Mouse (Mus musculus): ENCODE results near the gene Entpd7. TPM values are rescaled to one million over a fixed set of nuclear protein-coding genes. Genes with fewer than 3 reads are reported as not detected.

The Entpd7 gene
- total RNA-seq (2022): 1 to 10 TPM; 1.6 to 2.6 (median 2.1) TPM

- DNase-seq (ENCODE audit: low spot score): peak; percentile 97
These were observed at the start of gene Entpd7 for GRCm38 (mm10) chr19:43689419-43690246. Gene Entpd7, plus strand, starts transcription at chr19:43689672.

GRCm38 (mm10) chr19:43641833-43642232 lies 47.6 kb upstream of the Entpd7 start:
- DNase-seq (ENCODE audit: low spot score): no peak

GRCm38 (mm10) chr19:43642843-43643242 lies 46.6 kb upstream of the Entpd7 start:
- no peak for DNase-seq (ENCODE audit: low spot score)

- DNase-seq (ENCODE audit: low spot score): no peak
These were observed 44.0 kb upstream of the Entpd7 start for GRCm38 (mm10) chr19:43645508-43645907.

GRCm38 (mm10) chr19:43646852-43647251 lies 42.6 kb upstream of the Entpd7 start:
- no peak for DNase-seq (ENCODE audit: low spot score)

GRCm38 (mm10) chr19:43647261-43647660 lies 42.2 kb upstream of the Entpd7 start:
- no peak for DNase-seq (ENCODE audit: low spot score)

GRCm38 (mm10) chr19:43648343-43648742 lies 41.1 kb upstream of the Entpd7 start:
- DNase-seq (ENCODE audit: low spot score): no peak

- DNase-seq (ENCODE audit: low spot score): no peak
These were observed 38.2 kb upstream of the Entpd7 start for GRCm38 (mm10) chr19:43651241-43651785.

- peak; percentile 40 for DNase-seq (ENCODE audit: low spot score)
These were observed 33.6 kb upstream of the Entpd7 start for GRCm38 (mm10) chr19:43655735-43656492.

- no peak for DNase-seq (ENCODE audit: low spot score)
These were observed 29.8 kb upstream of the Entpd7 start for GRCm38 (mm10) chr19:43659632-43660031.

- DNase-seq (ENCODE audit: low spot score): no peak
These were observed 28.7 kb upstream of the Entpd7 start for GRCm38 (mm10) chr19:43660774-43661173.

GRCm38 (mm10) chr19:43662176-43662967 lies 27.1 kb upstream of the Entpd7 start:
- no peak for DNase-seq (ENCODE audit: low spot score)

GRCm38 (mm10) chr19:43663471-43663870 lies 26.0 kb upstream of the Entpd7 start:
- no peak for DNase-seq (ENCODE audit: low spot score)

GRCm38 (mm10) chr19:43665441-43666048 lies 23.9 kb upstream of the Entpd7 start:
- DNase-seq (ENCODE audit: low spot score): no peak

- peak; percentile 64 for DNase-seq (ENCODE audit: low spot score)
These were observed 22.6 kb upstream of the Entpd7 start for GRCm38 (mm10) chr19:43666661-43667429.

GRCm38 (mm10) chr19:43667430-43667809 lies 22.1 kb upstream of the Entpd7 start:
- no peak for DNase-seq (ENCODE audit: low spot score)

GRCm38 (mm10) chr19:43669136-43669759 lies 20.2 kb upstream of the Entpd7 start:
- no peak for DNase-seq (ENCODE audit: low spot score)

- no peak for DNase-seq (ENCODE audit: low spot score)
These were observed 18.4 kb upstream of the Entpd7 start for GRCm38 (mm10) chr19:43671054-43671453.

GRCm38 (mm10) chr19:43673513-43674315 lies 15.8 kb upstream of the Entpd7 start:
- no peak for DNase-seq (ENCODE audit: low spot score)

Data from heart, adult 8-10 months (tissue).